Mouse (Mus musculus): ENCODE data around the gene Slco1a5. TPM values are rescaled to one million over a fixed set of nuclear protein-coding genes. Genes with fewer than 3 reads are reported as not detected.
A peak's percentile ranks its signal among the peaks of the same experiment; 100 is the strongest.
"Not testable (repeated sequence)": the region's sequence is repeated elsewhere in the genome, so short reads cannot be mapped to it uniquely, and the experiment has no call there.

Slco1a5 gene
- total RNA-seq, 2 experiments from 2014 or later = not detected

- peak within 1 kb of the TSS; percentile 96 for H3K27ac ChIP-seq
- TF ChIP-seq CTCF (conservative IDR thresholded peaks at IDR 0.05) = no peak
- H3K4me3 ChIP-seq = peak within 1 kb of the TSS; percentile 75
- peak; percentile 84 to 86 for DNase-seq (ENCODE audit: low spot score in 2 of 2)
Observed at GRCm38 (mm10) chr6:142345440-142346038, 22.8 kb upstream of the Slco1a5 start, which contains the start of gene Pyroxd1. Gene Pyroxd1, plus strand, starts transcription at chr6:142345654.

- Histone ChIP-seq H3K27ac (no peak overlapping the region), H3K4me3 (no peak overlapping the region)
- peak; percentile 18 to 50 for DNase-seq (ENCODE audit: low spot score in 2 of 2)
Observed at GRCm38 (mm10) chr6:142343561-142343960, 20.8 kb upstream of the Slco1a5 start.

GRCm38 (mm10) chr6:142339576-142339975 lies 16.8 kb upstream of the Slco1a5 start:
- Histone ChIP-seq H3K4me3 (no peak overlapping the region), H3K27ac (no peak overlapping the region)
- no peak for DNase-seq (ENCODE audit: low spot score in 2 of 2)
- TF ChIP-seq CTCF (conservative IDR thresholded peaks at IDR 0.05) = no peak

More at GRCm38 (mm10) chr6:142343561-142343960, 20.8 kb upstream of the Slco1a5 start:
- TF ChIP-seq CTCF (conservative IDR thresholded peaks at IDR 0.05) = peak; percentile 88

DNA sequence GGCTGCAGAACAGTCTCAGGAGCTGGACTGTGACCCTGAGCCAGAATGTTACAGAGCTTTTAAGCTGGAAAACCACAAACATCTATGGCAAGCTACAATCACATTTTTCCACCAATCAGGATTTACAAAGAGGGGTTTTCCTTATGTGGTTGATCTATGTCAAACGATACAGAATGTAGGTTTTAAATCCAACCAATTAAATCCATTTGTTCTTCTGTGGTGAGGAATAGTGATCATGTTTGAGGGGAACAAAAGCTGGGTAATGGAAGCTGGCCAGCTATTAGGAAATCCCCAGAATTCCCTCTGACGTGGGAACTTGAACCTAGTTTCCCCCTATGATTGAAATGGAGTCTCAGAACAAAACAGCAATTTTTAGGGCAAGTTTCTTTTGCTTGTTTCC lies 16.2 kb upstream of the Slco1a5 start:
- H3K4me3 ChIP-seq = no peak overlapping the region
- TF ChIP-seq CTCF (conservative IDR thresholded peaks at IDR 0.05) = no peak
- H3K27ac ChIP-seq = no peak overlapping the region
- no peak for DNase-seq (ENCODE audit: low spot score in 2 of 2)

DNA sequence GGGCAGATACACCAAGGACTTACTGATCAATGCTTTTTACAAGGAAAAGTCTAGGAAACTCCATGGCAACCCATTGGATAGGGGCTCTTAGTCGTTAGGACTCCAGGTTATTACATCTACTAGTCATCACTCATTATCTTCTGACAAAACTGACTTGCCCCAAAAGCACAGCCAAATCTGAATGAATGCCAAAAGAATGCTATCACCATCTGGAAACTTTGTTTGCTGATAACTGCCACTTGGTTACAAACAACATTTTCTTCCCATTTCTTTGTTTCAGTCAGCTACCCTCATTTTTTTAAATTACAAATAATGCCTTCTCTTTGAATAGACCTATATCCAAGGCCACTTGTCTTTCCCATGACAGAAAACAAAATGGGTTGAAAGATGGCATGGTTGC lies 6.4 kb upstream of the Slco1a5 start:
- no peak for DNase-seq (ENCODE audit: low spot score in 2 of 2)
- no peak overlapping the region for H3K27ac ChIP-seq
- TF ChIP-seq CTCF (conservative IDR thresholded peaks at IDR 0.05) = no peak
- no peak overlapping the region for H3K4me3 ChIP-seq

- DNase-seq (ENCODE audit: low spot score in 2 of 2) = no peak
- no peak overlapping the region for H3K4me3 ChIP-seq
Observed at GRCm38 (mm10) chr6:142326598-142326997, 3.8 kb upstream of the Slco1a5 start.

DNA sequence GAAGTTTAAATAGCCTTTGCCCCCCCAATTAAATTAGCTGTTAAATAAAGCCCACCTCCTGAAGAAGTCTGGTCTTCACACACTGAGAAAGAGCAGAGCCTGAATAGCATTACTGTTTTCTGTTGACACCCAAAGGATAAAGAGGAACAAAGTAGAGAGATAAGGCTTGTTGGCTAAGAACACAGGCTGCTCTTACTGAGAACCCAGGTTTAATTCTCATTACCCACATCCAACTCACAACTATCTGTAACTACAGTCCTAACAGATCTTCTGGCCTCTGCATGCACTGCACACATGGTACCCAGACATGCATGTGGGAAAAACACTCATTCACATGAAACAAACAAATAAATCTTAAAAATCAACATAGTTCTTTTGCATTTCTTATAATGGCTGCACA lies 5.7 kb downstream of the Slco1a5 start:
- H3K27ac ChIP-seq = no peak overlapping the region
- no peak for DNase-seq (ENCODE audit: low spot score in 2 of 2)
- TF ChIP-seq CTCF (conservative IDR thresholded peaks at IDR 0.05) = no peak
- no peak overlapping the region for H3K4me3 ChIP-seq

More at GRCm38 (mm10) chr6:142326598-142326997, 3.8 kb upstream of the Slco1a5 start:
- no peak overlapping the region for H3K27ac ChIP-seq
- no peak for TF ChIP-seq CTCF (conservative IDR thresholded peaks at IDR 0.05)

DNA sequence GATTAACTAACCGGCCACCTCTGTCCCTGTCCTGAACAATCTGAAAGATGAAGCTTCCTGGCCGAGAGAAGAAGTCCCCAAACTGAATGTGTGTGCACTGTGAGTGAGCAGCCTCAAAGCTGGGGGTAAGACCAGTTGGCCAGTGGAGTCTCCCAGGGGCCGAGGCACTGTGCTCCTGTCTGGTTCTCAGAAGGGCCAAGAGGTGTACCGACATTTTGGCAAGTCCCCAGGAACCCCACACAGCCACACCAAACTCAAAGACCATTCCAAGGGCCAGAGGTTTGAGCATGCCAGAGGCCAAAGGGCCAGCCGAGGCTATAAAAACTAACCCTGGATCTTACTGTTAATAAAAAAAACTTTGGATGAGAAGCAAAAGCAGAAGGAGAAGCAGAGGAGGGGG lies 8.5 kb downstream of the Slco1a5 start:
- no peak for DNase-seq (ENCODE audit: low spot score in 2 of 2)
- TF ChIP-seq CTCF (conservative IDR thresholded peaks at IDR 0.05) = no peak
- Histone ChIP-seq H3K4me3 (no peak overlapping the region), H3K27ac (no peak overlapping the region)

GRCm38 (mm10) chr6:142305076-142305475 lies 17.7 kb downstream of the Slco1a5 start:
- no peak for TF ChIP-seq CTCF (conservative IDR thresholded peaks at IDR 0.05)
- no peak overlapping the region for H3K4me3 ChIP-seq
- DNase-seq (ENCODE audit: low spot score in 2 of 2) = no peak
- no peak overlapping the region for H3K27ac ChIP-seq

DNA sequence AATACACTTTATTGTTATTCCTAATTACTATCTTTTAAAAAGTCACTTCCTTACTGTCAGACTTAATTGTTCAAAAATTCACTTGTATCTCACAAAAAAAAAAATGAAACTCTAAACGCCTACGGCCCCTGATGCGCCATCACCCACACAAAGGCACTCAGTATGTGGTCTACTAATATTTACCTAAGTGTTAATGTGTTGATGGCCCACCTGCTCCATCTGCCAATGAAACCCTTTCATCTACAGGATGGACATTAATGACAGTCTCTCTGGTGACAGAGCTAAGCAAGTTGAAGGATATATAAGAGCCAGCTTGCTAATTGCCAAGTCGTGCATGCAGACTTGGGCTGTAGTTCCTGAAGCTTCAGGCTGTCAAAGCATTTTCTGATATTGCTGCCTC lies 24.7 kb downstream of the Slco1a5 start, which contains the start of gene Iapp:
Gene Iapp, plus strand, starts transcription at position 326 of the 400 bp plus-strand sequence.
- H3K4me3 ChIP-seq = no peak within 1 kb of the TSS
- no peak for DNase-seq (ENCODE audit: low spot score in 2 of 2)
- no peak within 1 kb of the TSS for H3K27ac ChIP-seq
- no peak for TF ChIP-seq CTCF (conservative IDR thresholded peaks at IDR 0.05)

GRCm38 (mm10) chr6:142289413-142290118 lies 33.2 kb downstream of the Slco1a5 start:
- DNase-seq (ENCODE audit: low spot score in 2 of 2) = no peak
- no peak overlapping the region for H3K4me3 ChIP-seq
- TF ChIP-seq CTCF (conservative IDR thresholded peaks at IDR 0.05) = no peak
- H3K27ac ChIP-seq = no peak overlapping the region

DNA sequence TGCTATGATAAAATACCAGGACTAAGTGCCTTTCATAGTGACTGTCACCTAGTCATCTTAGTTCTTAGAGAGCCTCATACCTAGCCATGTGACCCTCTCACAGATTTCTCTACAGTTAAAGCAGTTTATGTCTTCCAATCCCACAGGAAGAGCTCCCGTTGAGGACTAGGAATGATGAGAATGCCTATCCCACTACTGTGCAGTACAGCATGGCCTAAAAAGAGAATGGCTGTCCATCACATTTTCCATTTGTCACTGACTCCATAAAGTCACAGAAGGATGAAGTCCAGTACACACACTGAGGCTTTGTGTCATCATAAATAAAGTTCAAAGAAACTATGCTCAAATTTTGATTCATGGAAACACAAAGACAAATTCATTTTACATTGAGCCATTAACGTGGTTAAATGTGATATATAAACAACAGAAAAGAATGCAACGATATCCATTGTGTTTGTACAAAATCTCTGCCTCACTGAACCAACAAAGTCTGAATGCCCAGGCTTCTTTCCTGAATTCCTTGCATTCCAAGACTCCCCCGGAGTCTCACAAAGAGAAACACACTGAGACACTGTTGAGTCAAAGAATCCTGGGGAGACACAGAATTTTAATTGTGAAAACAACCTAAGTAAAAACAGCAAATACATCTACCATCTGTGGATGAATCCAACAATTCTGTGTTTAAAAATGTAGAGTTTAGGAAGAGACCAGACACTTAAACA lies 46.9 kb downstream of the Slco1a5 start:
- H3K4me3 ChIP-seq = no peak overlapping the region
- no peak for DNase-seq (ENCODE audit: low spot score in 2 of 2)
- no peak overlapping the region for H3K27ac ChIP-seq
- no peak for TF ChIP-seq CTCF (conservative IDR thresholded peaks at IDR 0.05)

DNA sequence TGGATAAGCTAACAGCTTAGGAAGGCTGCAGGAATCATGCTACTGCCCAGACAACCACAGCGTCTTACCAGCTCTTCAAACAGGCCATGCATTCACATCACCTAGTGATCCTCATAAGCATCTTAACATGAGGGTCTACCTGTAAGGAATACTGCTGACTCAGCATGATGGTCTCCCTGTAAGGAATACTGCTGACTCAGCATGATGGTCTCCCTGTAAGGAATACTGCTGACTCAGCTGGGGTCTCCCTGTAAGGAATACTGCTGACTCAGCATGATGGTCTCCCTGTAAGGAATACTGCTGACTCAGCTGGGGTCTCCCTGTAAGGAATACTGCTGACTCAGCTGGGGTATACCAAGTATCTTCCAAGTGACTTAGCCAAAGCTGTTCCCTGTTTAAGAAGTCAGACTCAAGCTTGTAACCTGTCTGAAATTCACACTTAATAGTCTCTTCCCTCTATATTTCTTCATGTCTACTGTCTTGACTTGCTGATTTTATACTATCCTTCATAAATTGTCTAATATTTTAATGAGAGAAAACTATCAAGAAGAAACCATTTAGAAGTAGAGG lies 72.0 kb downstream of the Slco1a5 start:
- DNase-seq (ENCODE audit: low spot score in 2 of 2); H3K4me3 ChIP-seq; H3K27ac ChIP-seq: not testable (repeated sequence)

Data from layer of hippocampus, adult 2 months (tissue).